Mouse (Mus musculus) neural tube, embryonic 13.5 days (tissue): ENCODE results near the gene Kcnab2. TPM values are rescaled to one million over a fixed set of nuclear protein-coding genes. Genes with fewer than 3 reads are reported as not detected.

Experiments
- ATAC-seq: fragments of 200-750 bp; cut with Nextera tagmentation; 2 replicates; pipeline ENCODE4 v1.8.0; 2017; ENCODE audit warnings: low read depth, mild to moderate bottlenecking, moderate TSS enrichment, moderate library complexity
- H3K27ac ChIP-seq: fragments of 300-500 bp; sonication (generic); replicated peaks from 2 replicates; pipeline ENCODE4 v1.5.1; 2015; ENCODE audit warnings: moderate library complexity, mild to moderate bottlenecking, inconsistent platforms
- H3K27me3 ChIP-seq: fragments of 300-500 bp; sonication (generic); 2 replicates; pipeline ENCODE4 v1.6.1; 2015; ENCODE audit warnings: mild to moderate bottlenecking, inconsistent platforms
- H3K36me3 ChIP-seq: fragments of 300-500 bp; sonication (generic); 2 replicates; pipeline ENCODE4 v1.6.1; 2015; ENCODE audit warnings: mild to moderate bottlenecking, inconsistent platforms
- H3K4me1 ChIP-seq: fragments of 300-500 bp; sonication (generic); replicated peaks from 2 replicates; pipeline ENCODE4 v1.6.1; 2015; ENCODE audit warnings: inconsistent platforms
- H3K4me2 ChIP-seq: fragments of 300-500 bp; sonication (generic); 2 replicates; pipeline ENCODE4 v1.6.1; 2015; ENCODE audit warnings: inconsistent platforms, mild to moderate bottlenecking, moderate library complexity
- H3K4me3 ChIP-seq: fragments of 300-500 bp; sonication (generic); 2 replicates; pipeline ENCODE4 v1.5.1; 2015; ENCODE audit warnings: mild to moderate bottlenecking, inconsistent platforms
- H3K9ac ChIP-seq: fragments of 300-500 bp; sonication (generic); 2 replicates; pipeline ENCODE4 v1.6.1; 2015; ENCODE audit warnings: moderate library complexity, mild to moderate bottlenecking, inconsistent platforms
- H3K9me3 ChIP-seq: fragments of 300-500 bp; sonication (generic); 2 replicates; pipeline ENCODE4 v1.6.1; 2016; ENCODE audit warnings: inconsistent platforms
- WGBS: fragments of 180-500 bp; shearing (Covaris S2); methylation state at CpG from one replicate; pipeline ENCODE4 v1.1.7; 2015; 5-methylcytosine and 5-hydroxymethylcytosine counted together
- polyA plus RNA-seq: library from polyadenylated mRNA; unstranded; fragments of >200 nt; fragmentation: Nextera tagmentation; extraction: Ambion mirVana; gene quantifications from 2 replicates; pipeline ENCODE4 v1.2.1, GENCODE M21; 2015

The Kcnab2 gene
- polyA plus RNA-seq, 1 experiment from 2014 or later: 32.6 TPM

GRCm38 (mm10) chr4:152451371-152451770 lies 26.3 kb downstream of the Kcnab2 start:
- no peaks in the 10 kb centered on the region for H3K9me3 ChIP-seq
- H3K4me3 ChIP-seq: no peak overlapping the region
- peaks cover 18% of the 10 kb centered on the region for H3K4me1 ChIP-seq
- H3K27me3 ChIP-seq: no peaks in the 10 kb centered on the region
- no peak for ATAC-seq
- no peak overlapping the region for H3K9ac ChIP-seq
- H3K4me2 ChIP-seq: no peak overlapping the region
- WGBS: 87% methylated on average over 6 of the region's 6 CpGs
- H3K36me3 ChIP-seq: no peaks in the 10 kb centered on the region
- no peak overlapping the region for H3K27ac ChIP-seq

- no peaks in the 10 kb centered on the region for H3K27me3 ChIP-seq
- 70% methylated on average over 8 of the region's 8 CpGs for WGBS
- H3K4me2 ChIP-seq: no peak overlapping the region
- no peak overlapping the region for H3K27ac ChIP-seq
- peaks cover 10% of the 10 kb centered on the region for H3K4me1 ChIP-seq
- no peaks in the 10 kb centered on the region for H3K36me3 ChIP-seq
- no peaks in the 10 kb centered on the region for H3K9me3 ChIP-seq
- no peak overlapping the region for H3K9ac ChIP-seq
- no peak overlapping the region for H3K4me3 ChIP-seq
- no peak for ATAC-seq
Measured at GRCm38 (mm10) chr4:152448666-152449018, 29.0 kb downstream of the Kcnab2 start.

GRCm38 (mm10) chr4:152447731-152448665 lies 29.7 kb downstream of the Kcnab2 start:
- Histone ChIP-seq H3K9me3 (no peaks in the 10 kb centered on the region), H3K9ac (no peak overlapping the region), H3K27me3 (no peaks in the 10 kb centered on the region), H3K4me3 (no peak overlapping the region), H3K27ac (no peak overlapping the region), H3K4me2 (no peak overlapping the region), H3K4me1 (peaks cover 4% of the 10 kb centered on the region), H3K36me3 (no peaks in the 10 kb centered on the region)
- WGBS: 85% methylated on average over 22 of the region's 22 CpGs
- ATAC-seq: no peak

GRCm38 (mm10) chr4:152446178-152446577 lies 31.5 kb downstream of the Kcnab2 start:
- Histone ChIP-seq H3K9ac (no peak overlapping the region), H3K4me1 (peaks cover 3% of the 10 kb centered on the region; the same call in 1 of the 2 replicates), H3K27me3 (no peaks in the 10 kb centered on the region), H3K36me3 (no peaks in the 10 kb centered on the region), H3K9me3 (no peaks in the 10 kb centered on the region), H3K4me2 (no peak overlapping the region), H3K27ac (no peak overlapping the region), H3K4me3 (no peak overlapping the region)
- WGBS: 84% methylated on average over 10 of the region's 10 CpGs
- ATAC-seq: no peak

GRCm38 (mm10) chr4:152441536-152441935 lies 36.1 kb downstream of the Kcnab2 start:
- no peak for ATAC-seq

GRCm38 (mm10) chr4:152440882-152441281 lies 36.8 kb downstream of the Kcnab2 start:
- Histone ChIP-seq H3K4me1 (peaks cover 3% of the 10 kb centered on the region; the same call in 1 of the 2 replicates), H3K4me3 (no peak overlapping the region), H3K9ac (no peak overlapping the region), H3K27ac (no peak overlapping the region), H3K27me3 (0 out of 2 replicates have a peak, but pooled peaks cover 2% of the 10 kb centered on the region), H3K9me3 (no peaks in the 10 kb centered on the region), H3K36me3 (no peaks in the 10 kb centered on the region), H3K4me2 (no peak overlapping the region)
- no peak for ATAC-seq
- 65% methylated on average over 9 of the region's 9 CpGs for WGBS

More at GRCm38 (mm10) chr4:152441536-152441935, 36.1 kb downstream of the Kcnab2 start:
- Histone ChIP-seq H3K9ac (no peak overlapping the region), H3K4me1 (peaks cover 3% of the 10 kb centered on the region; the same call in 1 of the 2 replicates), H3K9me3 (no peaks in the 10 kb centered on the region), H3K27ac (no peak overlapping the region), H3K4me2 (no peak overlapping the region), H3K27me3 (no peaks in the 10 kb centered on the region), H3K4me3 (no peak overlapping the region), H3K36me3 (no peaks in the 10 kb centered on the region)
- 34% methylated on average over 9 of the region's 9 CpGs for WGBS

GRCm38 (mm10) chr4:152435255-152435654 lies 42.4 kb downstream of the Kcnab2 start:
- Histone ChIP-seq H3K27me3 (0 out of 2 replicates have a peak, but pooled peaks cover 7% of the 10 kb centered on the region), H3K4me3 (peak overlapping the region; percentile 24), H3K9ac (peak overlapping the region; percentile 51), H3K36me3 (no peaks in the 10 kb centered on the region), H3K4me2 (peak overlapping the region; percentile 60), H3K4me1 (peaks cover 7% of the 10 kb centered on the region), H3K27ac (no peak overlapping the region; the same call in 1 of the 2 replicates), H3K9me3 (no peaks in the 10 kb centered on the region)
- ATAC-seq: peak; percentile 73
- WGBS: 9% methylated on average over 10 of the region's 10 CpGs

- peak overlapping the region; percentile 51 for H3K9ac ChIP-seq
- peak; percentile 95 for ATAC-seq
- no peaks in the 10 kb centered on the region for H3K36me3 ChIP-seq
- no peak overlapping the region; the same call in 1 of the 2 replicates for H3K27ac ChIP-seq
- H3K4me1 ChIP-seq: peaks cover 7% of the 10 kb centered on the region
- H3K9me3 ChIP-seq: no peaks in the 10 kb centered on the region
- H3K4me2 ChIP-seq: peak overlapping the region; percentile 60
- 0 out of 2 replicates have a peak, but pooled peaks cover 7% of the 10 kb centered on the region for H3K27me3 ChIP-seq
- WGBS: 1% methylated on average over 9 of the region's 9 CpGs
- peak overlapping the region; percentile 24 for H3K4me3 ChIP-seq
Measured at GRCm38 (mm10) chr4:152434836-152435235, 42.8 kb downstream of the Kcnab2 start.

GRCm38 (mm10) chr4:152432308-152432707 lies 45.4 kb downstream of the Kcnab2 start:
- ATAC-seq: no peak
- Histone ChIP-seq H3K9me3 (no peaks in the 10 kb centered on the region), H3K9ac (no peak overlapping the region), H3K4me1 (peaks cover 21% of the 10 kb centered on the region), H3K4me3 (no peak overlapping the region), H3K27ac (no peak overlapping the region), H3K36me3 (no peaks in the 10 kb centered on the region), H3K27me3 (0 out of 2 replicates have a peak, but pooled peaks cover 7% of the 10 kb centered on the region), H3K4me2 (no peak overlapping the region)
- WGBS: 61% methylated on average over 5 of the region's 5 CpGs

GRCm38 (mm10) chr4:152428259-152428658 lies 49.4 kb downstream of the Kcnab2 start:
- Histone ChIP-seq H3K36me3 (no peaks in the 10 kb centered on the region), H3K27ac (peak overlapping the region; percentile 43), H3K9ac (peak overlapping the region; percentile 45; the same call in 1 of the 2 replicates), H3K4me1 (peaks cover 15% of the 10 kb centered on the region), H3K4me2 (no peak overlapping the region), H3K4me3 (no peak overlapping the region), H3K27me3 (no peaks in the 10 kb centered on the region), H3K9me3 (no peaks in the 10 kb centered on the region)
- 58% methylated on average over 8 of the region's 8 CpGs for WGBS
- ATAC-seq: no peak

GRCm38 (mm10) chr4:152424922-152425321 lies 52.7 kb downstream of the Kcnab2 start:
- H3K36me3 ChIP-seq: no peaks in the 10 kb centered on the region
- ATAC-seq: no peak
- no peak overlapping the region for H3K27ac ChIP-seq
- 69% methylated on average over 5 of the region's 5 CpGs for WGBS
- H3K9ac ChIP-seq: no peak overlapping the region
- no peak overlapping the region for H3K4me2 ChIP-seq
- H3K27me3 ChIP-seq: no peaks in the 10 kb centered on the region
- H3K9me3 ChIP-seq: no peaks in the 10 kb centered on the region
- H3K4me1 ChIP-seq: peaks cover 15% of the 10 kb centered on the region
- H3K4me3 ChIP-seq: no peak overlapping the region

- no peaks in the 10 kb centered on the region for H3K36me3 ChIP-seq
- WGBS: 43% methylated on average over 4 of the region's 4 CpGs
- no peak for ATAC-seq
- no peak overlapping the region for H3K4me3 ChIP-seq
- H3K4me1 ChIP-seq: peaks cover 15% of the 10 kb centered on the region
- H3K9ac ChIP-seq: no peak overlapping the region
- H3K27ac ChIP-seq: no peak overlapping the region
- H3K9me3 ChIP-seq: no peaks in the 10 kb centered on the region
- H3K27me3 ChIP-seq: no peaks in the 10 kb centered on the region
- no peak overlapping the region for H3K4me2 ChIP-seq
Measured at GRCm38 (mm10) chr4:152424341-152424740, 53.3 kb downstream of the Kcnab2 start.
